Mouse (Mus musculus) liver, embryonic 18 days (tissue): Measurements from ENCODE around the gene Ginm1. TPM values are rescaled to one million over a fixed set of nuclear protein-coding genes. Genes with fewer than 3 reads are reported as not detected.

ENCODE experiments used
- polyA plus RNA-seq: library from polyadenylated mRNA; depleted of rRNA; stranded (reverse); fragments of >200 nt; gene quantifications from 2 replicates; pipeline ENCODE4 v1.2.3, GENCODE M21; 2012; rRNA removed

The Ginm1 gene
- polyA plus RNA-seq: 18.5 and 20.3 TPM in 2 replicates

GRCm38 (mm10) chr10:7792751-7793385 lies at the start of gene Ginm1, which contains the start of gene Ppil4:
TSS of gene Ginm1 (minus strand) at chr10:7792824.
TSS of gene Ppil4 (plus strand) at chr10:7792891.

DNA sequence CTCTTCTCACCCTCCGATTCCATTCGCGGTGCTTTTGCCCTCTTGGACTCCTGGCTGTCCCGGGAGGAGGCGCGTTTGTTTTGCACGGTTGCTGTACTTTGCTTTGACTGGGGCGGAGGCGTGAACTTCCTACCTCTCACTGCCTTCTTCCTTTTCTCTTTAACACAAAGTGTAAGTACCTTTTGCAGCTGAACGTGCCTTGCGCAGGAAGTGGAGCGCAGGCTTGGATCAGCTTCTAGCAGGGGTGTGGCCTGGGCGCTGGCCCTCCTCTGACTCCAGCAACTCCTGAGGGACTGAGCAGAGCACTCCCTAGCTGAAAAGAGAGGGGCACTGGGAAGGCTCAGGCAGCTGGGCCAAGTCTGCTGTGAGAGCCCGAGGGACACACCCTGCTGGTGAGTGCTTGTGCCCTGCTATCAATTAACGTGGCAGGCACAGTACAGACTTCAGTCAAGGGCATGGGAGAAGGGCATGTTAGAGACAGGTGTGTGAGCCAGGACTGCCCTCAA lies 39.6 kb upstream of the Ginm1 start, which contains the start of gene Zc3h12d:
Zc3h12d (plus strand) TSS at position 300 of the 506 bp plus-strand sequence.

DNA sequence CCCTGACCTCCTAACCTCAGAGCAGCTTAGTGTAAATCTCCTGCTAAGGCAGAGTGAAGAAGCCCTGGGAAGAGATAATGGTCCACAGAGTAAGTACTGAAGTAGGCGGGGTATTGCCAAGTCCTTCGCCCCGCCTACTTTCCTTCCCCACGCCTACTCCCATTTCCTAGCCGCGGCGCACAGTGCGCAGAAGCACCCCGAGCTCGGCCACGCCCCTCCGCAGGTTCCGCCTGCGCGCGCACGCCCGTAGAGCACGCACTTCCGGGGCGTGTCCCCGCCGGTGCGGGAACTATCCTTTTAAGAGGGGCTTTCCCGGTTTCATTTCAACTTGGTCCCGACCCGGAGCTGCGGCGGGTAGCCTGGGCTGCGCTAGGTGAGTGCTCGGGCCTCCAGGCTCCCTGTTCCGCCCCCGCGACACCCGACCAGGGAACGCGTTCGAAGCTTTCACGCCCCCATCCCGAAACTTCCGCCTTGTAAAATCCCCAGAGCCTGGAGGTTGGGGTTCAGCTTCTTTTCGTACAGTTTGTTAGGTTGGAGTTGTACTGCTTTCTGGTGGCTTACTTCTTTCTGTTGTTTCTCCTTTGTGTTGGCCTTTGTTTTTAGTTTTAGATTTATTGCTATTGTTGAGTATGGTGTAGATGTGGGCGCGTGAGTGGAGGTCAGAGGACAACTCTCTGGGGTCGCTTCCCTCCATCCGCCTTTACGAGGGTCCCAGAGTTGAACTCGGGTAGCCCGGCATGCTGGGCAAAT lies 66.7 kb downstream of the Ginm1 start, which contains the start of gene Katna1:
Katna1 (plus strand) TSS at position 250 of the 750 bp plus-strand sequence.

Other genes with a start within 250 kb of the Ginm1 start
- 0.28 and 0.29 TPM in 2 replicates for gene Lrp11, start 203.0 kb downstream of the Ginm1 start, polyA plus RNA-seq
- 9.0 and 11.1 TPM in 2 replicates for gene Nup43, start 125.3 kb downstream of the Ginm1 start, polyA plus RNA-seq
- 33.1 TPM in 2 replicates for gene Pcmt1, start 111.7 kb downstream of the Ginm1 start, polyA plus RNA-seq
- gene Lats1, start 111.6 kb downstream of the Ginm1 start, polyA plus RNA-seq: 5.4 and 6.3 TPM in 2 replicates
- 4.8 and 5.2 TPM in 2 replicates for gene Katna1, start 66.8 kb downstream of the Ginm1 start, polyA plus RNA-seq
- gene Ppil4, start 67 bp upstream of the Ginm1 start, polyA plus RNA-seq: 6.7 and 7.2 TPM in 2 replicates
- 0.53 TPM in 2 replicates for gene Zc3h12d, start 39.6 kb upstream of the Ginm1 start, polyA plus RNA-seq
- gene Tab2, start 163.4 kb upstream of the Ginm1 start, polyA plus RNA-seq: 19.7 and 23.4 TPM in 2 replicates